Mouse (Mus musculus) spleen, adult 2 months (tissue): Measurements from ENCODE around the gene Slc13a3. TPM values are rescaled to one million over a fixed set of nuclear protein-coding genes. Genes with fewer than 3 reads are reported as not detected.

Experiments used
- DNase-seq, 2 experiments: peaks; one replicate each; pipeline versions ENCODE4 v3.0.0 to v3.0.0-alpha.2; 2012 to 2021; ENCODE audit warnings: low spot score in 2 of 2, low read depth in 1 of 2
- H3K27ac ChIP-seq: fragments of 200-500 bp; 2 replicates; pipeline ENCODE4 v1.5.1; 2012; ENCODE audit warnings: low read length, inconsistent platforms; ENCODE audit not compliant: insufficient read depth
- H3K27me3 ChIP-seq: fragments of 200-500 bp; 2 replicates; pipeline ENCODE4 v1.6.1; 2012; ENCODE audit warnings: mild to moderate bottlenecking, moderate library complexity, low read length, inconsistent platforms; ENCODE audit not compliant: control insufficient read depth, insufficient read depth
- H3K36me3 ChIP-seq: fragments of 200-500 bp; 2 replicates; pipeline ENCODE4 v1.6.1; 2012; ENCODE audit warnings: mild to moderate bottlenecking, low read length, inconsistent platforms; ENCODE audit not compliant: control insufficient read depth, insufficient read depth
- H3K4me1 ChIP-seq: fragments of 200-500 bp; 2 replicates; pipeline ENCODE4 v1.6.1; 2011; ENCODE audit warnings: inconsistent platforms; ENCODE audit not compliant: control insufficient read depth, insufficient read depth, insufficient read length
- H3K4me3 ChIP-seq: fragments of 200-500 bp; 2 replicates; pipeline ENCODE4 v1.5.1; 2011; ENCODE audit warnings: mild to moderate bottlenecking, inconsistent platforms; ENCODE audit not compliant: insufficient read depth, insufficient read length; ENCODE audit errors: extremely low read depth
- CTCF ChIP-seq: fragments of 200-500 bp; IDR thresholded peaks from 2 replicates; pipeline ENCODE4 v1.5.1; 2011; ENCODE audit warnings: mild to moderate bottlenecking, inconsistent platforms; ENCODE audit not compliant: insufficient read depth, insufficient read length, insufficient replicate concordance; ENCODE audit errors: extremely low read depth
- POLR2A ChIP-seq: fragments of 200-500 bp; IDR thresholded peaks from 2 replicates; pipeline ENCODE4 v1.6.1; 2011; ENCODE audit warnings: low read depth, low read length, inconsistent platforms
- WGBS: fragments of 180-500 bp; shearing (Covaris S2); methylation state at CpG from one replicate; pipeline ENCODE4 v1.1.7; 2018; 5-methylcytosine and 5-hydroxymethylcytosine counted together
- polyA plus RNA-seq: library from polyadenylated mRNA; depleted of rRNA; stranded (reverse); fragments of >200 nt; gene quantifications from 2 replicates; pipeline ENCODE4 v1.2.3, GENCODE M21; 2012

Gene Slc13a3
- polyA plus RNA-seq, 1 experiment: 0.94 TPM

DNA sequence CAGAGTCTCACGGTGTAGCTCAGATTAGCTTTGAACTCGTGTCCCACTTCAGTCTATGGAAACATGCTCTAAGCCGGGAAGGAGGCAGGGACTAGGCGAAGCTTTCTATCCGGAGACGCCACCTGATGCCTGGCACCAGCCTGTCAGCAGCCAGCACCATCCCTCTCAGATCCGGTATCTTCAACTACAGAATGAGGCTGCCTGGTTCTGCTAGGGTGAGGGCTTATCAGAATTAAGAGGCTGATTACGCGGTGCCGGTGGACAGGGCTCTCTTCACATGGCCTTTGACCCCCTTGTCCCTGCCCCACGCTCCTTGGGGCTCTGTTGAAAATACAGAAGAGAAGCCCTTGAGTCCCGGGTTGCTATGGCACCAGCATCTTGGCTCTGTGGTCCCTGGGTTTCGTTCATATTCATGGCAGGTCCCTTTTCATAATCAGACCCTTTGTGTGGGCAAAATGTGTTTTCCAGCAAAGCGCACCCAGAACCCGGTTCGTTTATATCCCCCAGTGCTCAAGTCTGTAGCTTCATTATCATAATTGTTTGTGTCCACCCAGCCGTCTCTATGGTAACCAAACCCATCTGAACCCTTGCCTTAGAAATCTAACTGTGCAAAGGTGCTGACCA, 20.7 kb upstream of the Slc13a3 start:
- Histone ChIP-seq H3K36me3 (peaks cover 2% of the 10 kb centered on the region; the same call in 1 of the 2 replicates), H3K27me3 (no peaks in the 10 kb centered on the region), H3K27ac (peak overlapping the region; percentile 13; the same call in 1 of the 2 replicates), H3K4me1 (peaks cover 7% of the 10 kb centered on the region; the same call in 1 of the 2 replicates), H3K4me3 (peak overlapping the region; percentile 68)
- TF ChIP-seq CTCF: no peak
- DNase-seq: no peak
- WGBS: 43% methylated on average over 17 of the region's 17 CpGs

- peaks cover 7% of the 10 kb centered on the region; the same call in 1 of the 2 replicates for H3K4me1 ChIP-seq
- peaks cover 2% of the 10 kb centered on the region; the same call in 1 of the 2 replicates for H3K36me3 ChIP-seq
- no peak for TF ChIP-seq CTCF
- TF ChIP-seq POLR2A: peak; percentile 65
- H3K27ac ChIP-seq: peak within 1 kb of the TSS; percentile 34; the same call in 1 of the 2 replicates
- DNase-seq: peak; percentile 58 to 75
- under 1% methylated on average over 79 of the region's 84 CpGs for WGBS
- peak within 1 kb of the TSS; percentile 68 for H3K4me3 ChIP-seq
- no peaks in the 10 kb centered on the region for H3K27me3 ChIP-seq
These were observed 19.9 kb upstream of the Slc13a3 start, which contains the start of gene Trp53rka for GRCm38 (mm10) chr2:165492648-165493553. Gene Trp53rka, minus strand, starts transcription at chr2:165493324.

DNA sequence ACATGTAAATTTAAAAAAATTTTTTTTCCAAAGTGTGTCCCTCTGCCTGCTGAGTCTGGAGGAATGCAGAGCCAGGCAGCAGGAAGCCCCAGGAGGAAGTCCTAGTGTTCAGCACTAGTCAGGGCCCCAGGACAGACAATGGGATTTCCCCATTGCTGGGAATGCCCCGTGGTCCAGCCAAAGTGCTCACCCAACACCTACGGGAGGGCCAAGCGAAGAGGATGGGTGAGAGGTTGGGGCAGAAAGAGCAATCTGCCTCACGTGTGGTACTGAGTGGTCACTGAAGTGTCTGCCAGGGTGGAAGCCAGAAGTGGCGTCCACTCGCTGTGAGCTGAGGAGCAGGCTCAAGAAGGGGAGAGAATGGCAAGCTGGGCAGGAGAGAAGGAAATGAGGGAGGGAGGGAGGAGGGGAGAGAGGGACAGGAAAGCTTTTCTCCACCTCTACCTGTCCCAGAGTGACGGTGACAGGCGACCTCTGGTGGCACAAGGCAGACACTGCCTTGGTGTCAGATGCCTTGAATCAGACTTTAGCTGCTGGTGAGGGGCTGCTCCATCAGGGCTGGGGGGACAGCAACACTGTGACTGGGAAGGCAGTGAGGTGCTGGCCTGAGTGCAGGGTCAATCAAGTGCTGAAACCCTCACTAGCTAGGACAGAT, 14.0 kb upstream of the Slc13a3 start:
- 15% methylated on average over 8 of the region's 8 CpGs for WGBS
- peak in 1 of 2 experiments; percentile 43 for DNase-seq
- Histone ChIP-seq H3K27me3 (no peaks in the 10 kb centered on the region), H3K4me3 (no peak overlapping the region), H3K4me1 (no peaks in the 10 kb centered on the region), H3K36me3 (peaks cover 2% of the 10 kb centered on the region; the same call in 1 of the 2 replicates), H3K27ac (no peak overlapping the region)
- peak; percentile 90 for TF ChIP-seq CTCF
- TF ChIP-seq POLR2A: no peak

- TF ChIP-seq POLR2A: no peak
- no peak for TF ChIP-seq CTCF
- Histone ChIP-seq H3K27me3 (no peaks in the 10 kb centered on the region), H3K36me3 (peaks cover 2% of the 10 kb centered on the region; the same call in 1 of the 2 replicates), H3K4me3 (no peak overlapping the region), H3K4me1 (no peaks in the 10 kb centered on the region), H3K27ac (no peak overlapping the region)
- no peak for DNase-seq
- WGBS: 87% methylated on average over 5 of the region's 5 CpGs
These were observed 13.4 kb upstream of the Slc13a3 start for GRCm38 (mm10) chr2:165486401-165486800.

GRCm38 (mm10) chr2:165485826-165486225, 12.8 kb upstream of the Slc13a3 start:
- H3K27ac ChIP-seq: no peak overlapping the region
- no peak overlapping the region for H3K4me3 ChIP-seq
- 55% methylated on average over 3 of the region's 3 CpGs for WGBS
- TF ChIP-seq CTCF (no peak), POLR2A (no peak)
- no peaks in the 10 kb centered on the region for H3K27me3 ChIP-seq
- DNase-seq: no peak
- no peaks in the 10 kb centered on the region for H3K4me1 ChIP-seq
- H3K36me3 ChIP-seq: peaks cover 2% of the 10 kb centered on the region; the same call in 1 of the 2 replicates

- 67% methylated on average over 6 of the region's 6 CpGs for WGBS
These were observed 11.1 kb upstream of the Slc13a3 start for GRCm38 (mm10) chr2:165484152-165484551.

DNA sequence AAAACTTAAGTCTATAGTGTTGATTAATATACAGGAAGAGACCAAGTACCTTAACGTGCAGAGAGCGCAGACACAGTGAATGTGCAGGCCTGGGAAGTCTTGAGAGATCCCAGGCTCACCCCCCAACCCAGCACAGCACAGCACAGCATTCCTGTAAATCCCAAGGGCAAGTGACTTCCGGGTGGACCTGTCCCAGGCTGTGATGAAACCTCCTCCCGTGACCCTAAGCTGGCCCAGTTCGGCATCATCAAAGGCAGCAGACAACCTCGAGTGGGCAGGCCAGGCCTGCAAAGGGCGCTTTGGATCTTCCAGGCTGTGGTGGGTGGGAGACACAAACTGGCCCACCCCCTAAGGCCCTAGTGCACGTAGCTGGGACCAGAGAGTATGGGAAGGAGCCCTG, 9.0 kb upstream of the Slc13a3 start:
- no peak for DNase-seq
- WGBS: 82% methylated on average over 8 of the region's 8 CpGs
- H3K27me3 ChIP-seq: no peaks in the 10 kb centered on the region
- no peaks in the 10 kb centered on the region for H3K36me3 ChIP-seq
- no peak for TF ChIP-seq CTCF
- no peak for TF ChIP-seq POLR2A
- H3K4me1 ChIP-seq: no peaks in the 10 kb centered on the region
- no peak overlapping the region for H3K4me3 ChIP-seq
- H3K27ac ChIP-seq: no peak overlapping the region

More at GRCm38 (mm10) chr2:165484152-165484551, 11.1 kb upstream of the Slc13a3 start:
- Histone ChIP-seq H3K4me3 (no peak overlapping the region), H3K27ac (no peak overlapping the region), H3K4me1 (no peaks in the 10 kb centered on the region), H3K36me3 (no peaks in the 10 kb centered on the region), H3K27me3 (no peaks in the 10 kb centered on the region)
- no peak for DNase-seq
- TF ChIP-seq POLR2A (no peak), CTCF (no peak)
